11 mouse cellular contexts compared by ENCODE assay signal in genomic region chr6:146845961-146846750, GRCm38 (mm10). TPM values are rescaled to one million over a fixed set of nuclear protein-coding genes. Genes with fewer than 3 reads are reported as not detected.
DNase-seq lines count a peak whose midpoint lies in the region; ATAC-seq and TF ChIP-seq lines count a peak whose summit lies in the region.
"Had no signal": no experiment of that assay in that cellular context is flagged by ENCODE, and none has a peak within 500 bp of the region (broad histone marks: within the 10 kb centered on the region; RNA-seq: fewer than 3 reads in every experiment).

No protein-coding gene starts in this region.

- H3K27me3 ChIP-seq in intestine, embryonic 15.5 days (replicated peaks) = no peaks in the 10 kb centered on the region
- H3K27me3 ChIP-seq in intestine, embryonic 16.5 days (replicated peaks; ENCODE audit: control insufficient read depth, insufficient read depth, low read length) = no peaks in the 10 kb centered on the region
- H3K27me3 ChIP-seq in hindbrain, embryonic 16.5 days (replicated peaks; ENCODE audit: control insufficient read depth, insufficient read depth, low read length) = no peaks in the 10 kb centered on the region

- no peaks in the 10 kb centered on the region for H3K36me3 ChIP-seq in intestine, embryonic 15.5 days
- H3K36me3 ChIP-seq in intestine, embryonic 16.5 days (ENCODE audit: control insufficient read depth, insufficient read depth, low read length) = no peaks in the 10 kb centered on the region
- no peaks in the 10 kb centered on the region for H3K36me3 ChIP-seq in hindbrain, embryonic 16.5 days (ENCODE audit: control insufficient read depth, insufficient read depth, low read length)

- no peak overlapping the region for H3K4me2 ChIP-seq in intestine, embryonic 15.5 days (replicated peaks)
- no peak overlapping the region for H3K4me2 ChIP-seq in intestine, embryonic 16.5 days (ENCODE audit: low read depth, low read length)
- no peak overlapping the region for H3K4me2 ChIP-seq in hindbrain, embryonic 16.5 days (ENCODE audit: low read length)

- peak; percentile 44 for DNase-seq in gastrocnemius, adult 2 months
- peak; percentile 19 for DNase-seq in ovary, postnatal 14 days (ENCODE audit: low spot score)
- no peak for DNase-seq in left cerebral cortex, adult 2 months (ENCODE audit: extremely low spot score in 1 of 2, low spot score in 2 of 2)
- DNase-seq in left cerebral cortex, adult 9 months (ENCODE audit: low spot score in 2 of 2) = no peak
- no peak for DNase-seq in kidney, postnatal 36 days
- DNase-seq: cerebellum, adult 11 months had no signal

- H3K9me3 ChIP-seq in intestine, embryonic 15.5 days = no peaks in the 10 kb centered on the region
- H3K9me3 ChIP-seq in intestine, embryonic 16.5 days (ENCODE audit: control insufficient read depth, low read length) = no peaks in the 10 kb centered on the region
- H3K9me3 ChIP-seq in hindbrain, embryonic 16.5 days (ENCODE audit: control insufficient read depth, low read length) = no peaks in the 10 kb centered on the region
- H3K9me3 ChIP-seq: megakaryocyte, embryonic 14.5 days had no signal

- no peak overlapping the region for H3K4me3 ChIP-seq in intestine, embryonic 15.5 days (replicated peaks)
- H3K4me3 ChIP-seq in intestine, embryonic 16.5 days (ENCODE audit: low read length) = no peak overlapping the region
- H3K4me3 ChIP-seq in gastrocnemius, adult 2 months = no peak overlapping the region
- H3K4me3 ChIP-seq in hindbrain, embryonic 16.5 days (ENCODE audit: low read length) = no peak overlapping the region
- no peak overlapping the region for H3K4me3 ChIP-seq in left cerebral cortex, adult 2 months
- H3K4me3 ChIP-seq: megakaryocyte, embryonic 14.5 days had no signal

- H3K27ac ChIP-seq in intestine, embryonic 15.5 days = no peak overlapping the region
- H3K27ac ChIP-seq in intestine, embryonic 16.5 days (ENCODE audit: low read length) = no peak overlapping the region
- peak overlapping the region; percentile 69 for H3K27ac ChIP-seq in gastrocnemius, adult 2 months
- H3K27ac ChIP-seq in hindbrain, embryonic 16.5 days (ENCODE audit: low read depth, low read length) = no peak overlapping the region
- H3K27ac ChIP-seq in left cerebral cortex, adult 2 months = no peak overlapping the region

- no peak for TF ChIP-seq CTCF in gastrocnemius, adult 2 months (IDR thresholded peaks at IDR 0.05)
- no peak; the same call in 1 of the 2 replicates for TF ChIP-seq CTCF in left cerebral cortex, adult 2 months (IDR thresholded peaks at IDR 0.05)

- whole genome bisulfite sequencing in intestine, embryonic 15.5 days = 63% methylated on average over 15 of the region's 15 CpGs
- 62% methylated on average over 15 of the region's 15 CpGs for WGBS in intestine, embryonic 16.5 days
- 72% methylated on average over 15 of the region's 15 CpGs for WGBS in hindbrain, embryonic 16.5 days

- H3K9ac ChIP-seq in intestine, embryonic 15.5 days = no peak overlapping the region
- no peak overlapping the region for H3K9ac ChIP-seq in intestine, embryonic 16.5 days (ENCODE audit: low read depth, low read length)
- H3K9ac ChIP-seq in hindbrain, embryonic 16.5 days (ENCODE audit: low read depth, low read length) = no peak overlapping the region

- peak; percentile 62 for ATAC-seq in intestine, embryonic 15.5 days
- ATAC-seq in intestine, embryonic 16.5 days = no peak
- peak; percentile 76 for ATAC-seq in hindbrain, embryonic 16.5 days

- no peaks in the 10 kb centered on the region for H3K4me1 ChIP-seq in intestine, embryonic 15.5 days (replicated peaks)
- H3K4me1 ChIP-seq in intestine, embryonic 16.5 days (ENCODE audit: control insufficient read depth, insufficient read depth, low read length) = no peaks in the 10 kb centered on the region
- H3K4me1 ChIP-seq in hindbrain, embryonic 16.5 days (ENCODE audit: control insufficient read depth, insufficient read depth, low read depth, low read length) = no peaks in the 10 kb centered on the region

- intact Hi-C loops in gastrocnemius, adult 2 months (cut with DNase I) = no loop called here
- intact Hi-C loops in left cerebral cortex, adult 2 months (cut with DNase I) = no loop called here

RNA-seq across cellular contexts. Expression of gene Smco2, which starts 3.7 kb away (rescaled TPM):
- not detected in 2 replicates for polyA plus RNA-seq in intestine, embryonic 15.5 days (2015; fragmentation: Nextera tagmentation; extraction: Ambion mirVana)
- not detected in 2 replicates for polyA plus RNA-seq in intestine, embryonic 16.5 days (2015; fragmentation: Nextera tagmentation; extraction: Ambion mirVana)
- not detected for total RNA-seq in gastrocnemius, adult 2 months (2021)
- not detected in 2 replicates for polyA plus RNA-seq in hindbrain, embryonic 16.5 days (2015; fragmentation: Nextera tagmentation; extraction: Ambion mirVana)
- total RNA-seq in left cerebral cortex, adult 2 months (2021) = not detected
- polyA plus RNA-seq: small intestine, adult 2 months had no signal

RNA-seq across cellular contexts. Expression of gene Ppfibp1, which starts 42.1 kb away (rescaled TPM):
- polyA plus RNA-seq in intestine, embryonic 15.5 days (2015; fragmentation: Nextera tagmentation; extraction: Ambion mirVana) = 35.9 and 41.5 TPM in 2 replicates
- 31.8 and 33.3 TPM in 2 replicates for polyA plus RNA-seq in intestine, embryonic 16.5 days (2015; fragmentation: Nextera tagmentation; extraction: Ambion mirVana)
- 10 to 100 TPM; 40.3 to 44.8 TPM for total RNA-seq in gastrocnemius, adult 2 months (2021)
- 14.6 and 15.9 TPM in 2 replicates for polyA plus RNA-seq in hindbrain, embryonic 16.5 days (2015; fragmentation: Nextera tagmentation; extraction: Ambion mirVana)
- 10 to 100 TPM; 61.0 to 61.6 TPM for total RNA-seq in left cerebral cortex, adult 2 months (2021)

RNA-seq across cellular contexts. Expression of gene Arntl2, which starts 50.3 kb away (rescaled TPM):
- polyA plus RNA-seq in intestine, embryonic 15.5 days (2015; fragmentation: Nextera tagmentation; extraction: Ambion mirVana) = 2.8 and 3.8 TPM in 2 replicates
- polyA plus RNA-seq in intestine, embryonic 16.5 days (2015; fragmentation: Nextera tagmentation; extraction: Ambion mirVana) = 2.3 and 2.6 TPM in 2 replicates
- under 1 TPM; 0.50 to 0.99 TPM for total RNA-seq in gastrocnemius, adult 2 months (2021)
- polyA plus RNA-seq in hindbrain, embryonic 16.5 days (2015; fragmentation: Nextera tagmentation; extraction: Ambion mirVana) = 3.3 and 4.6 TPM in 2 replicates
- total RNA-seq in left cerebral cortex, adult 2 months (2021) = 10 to 100 TPM in 1 of 2 experiments, 1 to 10 TPM in 1; 8.2 to 10.2 TPM

Comparison
In these comparisons a context has a peak if more than half of its experiments do, and no peak if none do; other contexts are left out.
1. DNase-seq: peak in gastrocnemius, adult 2 months (single experiment) and ovary, postnatal 14 days (single experiment); none in left cerebral cortex, adult 2 months (0 of 2), left cerebral cortex, adult 9 months (0 of 2) and kidney, postnatal 36 days (0 of 2).